Mouse (Mus musculus): ENCODE results near the gene Klc4. TPM values are rescaled to one million over a fixed set of nuclear protein-coding genes. Genes with fewer than 3 reads are reported as not detected.

Klc4 gene
- total and polyA plus RNA-seq, 3 experiments: 5.4 to 9.5 TPM; not detected in 1

- peak overlapping the region; percentile 36 for H3K27ac ChIP-seq (ENCODE audit: control insufficient read depth, low read depth, low read length)
- DNase-seq (ENCODE audit: low read depth, low spot score): no peak
- H3K4me3 ChIP-seq (ENCODE audit: control insufficient read depth in 1 of 2, insufficient read depth in 1 of 2, low read depth in 2 of 2, low read length in 2 of 2): peak overlapping the region; percentile 78 to 99
- TF ChIP-seq GABPA (IDR thresholded peaks at IDR 0.05; ENCODE audit: low read depth, low read length) (no peak), EP300 (IDR thresholded peaks at IDR 0.05; ENCODE audit: low read depth in 1 of 2, low read length in 2 of 2) (no peak), CHD1 (IDR thresholded peaks at IDR 0.05; ENCODE audit: low read depth, low read length) (no peak), ZMIZ1 (IDR thresholded peaks at IDR 0.05; ENCODE audit: low read depth, low read length) (no peak), UBTF (IDR thresholded peaks at IDR 0.05; ENCODE audit: borderline replicate concordance, insufficient read depth, low read depth, low read length) (no peak), TBP (IDR thresholded peaks at IDR 0.05; ENCODE audit: low read depth, low read length) (no peak), MEF2A (IDR thresholded peaks at IDR 0.05; ENCODE audit: extremely low read depth, insufficient replicate concordance, low read depth, low read length, poor library complexity, severe bottlenecking) (no peak)
- H3K9ac ChIP-seq (ENCODE audit: control insufficient read depth, low read depth, low read length, poor library complexity, severe bottlenecking): peak overlapping the region; percentile 83
- H3K27me3 ChIP-seq (ENCODE audit: control insufficient read depth in 1 of 2, insufficient read depth in 2 of 2, low read length in 2 of 2): no peaks in the 10 kb centered on the region
- H3K4me1 ChIP-seq (ENCODE audit: control insufficient read depth in 1 of 2, insufficient read depth in 2 of 2, low read length in 2 of 2): peaks cover 6 to 11% of the 10 kb centered on the region in 2 experiments; a peak in 3 of 4 replicates
- no peaks in the 10 kb centered on the region for H3K9me3 ChIP-seq (replicated peaks; ENCODE audit: insufficient read depth, low read length)
- peaks cover 16% of the 10 kb centered on the region for H3K79me2 ChIP-seq (ENCODE audit: control insufficient read depth, insufficient read depth, low read length, poor library complexity)
- H3K36me3 ChIP-seq (ENCODE audit: control insufficient read depth in 1 of 2, insufficient read depth in 2 of 2, low read length in 2 of 2): peaks cover 0 to 7% of the 10 kb centered on the region in 2 experiments; a peak in 2 of 4 replicates
Measured at GRCm38 (mm10) chr17:46649811-46650210, 4.0 kb upstream of the Klc4 start.

GRCm38 (mm10) chr17:46648436-46648835, 2.6 kb upstream of the Klc4 start:
- Histone ChIP-seq H3K27ac (ENCODE audit: control insufficient read depth, low read depth, low read length) (no peak overlapping the region), H3K9ac (ENCODE audit: control insufficient read depth, low read depth, low read length, poor library complexity, severe bottlenecking) (no peak overlapping the region), H3K27me3 (ENCODE audit: control insufficient read depth in 1 of 2, insufficient read depth in 2 of 2, low read length in 2 of 2) (no peaks in the 10 kb centered on the region), H3K4me3 (ENCODE audit: control insufficient read depth in 1 of 2, insufficient read depth in 1 of 2, low read depth in 2 of 2, low read length in 2 of 2) (no peak overlapping the region), H3K36me3 (ENCODE audit: control insufficient read depth in 1 of 2, insufficient read depth in 2 of 2, low read length in 2 of 2) (peaks cover 0 to 7% of the 10 kb centered on the region in 2 experiments; a peak in 2 of 4 replicates), H3K4me1 (ENCODE audit: control insufficient read depth in 1 of 2, insufficient read depth in 2 of 2, low read length in 2 of 2) (peaks cover 6 to 16% of the 10 kb centered on the region in 2 experiments; a peak in 3 of 4 replicates), H3K79me2 (ENCODE audit: control insufficient read depth, insufficient read depth, low read length, poor library complexity) (peaks cover 16% of the 10 kb centered on the region), H3K9me3 (replicated peaks; ENCODE audit: insufficient read depth, low read length) (no peaks in the 10 kb centered on the region)
- TF ChIP-seq MYB (IDR thresholded peaks at IDR 0.05; ENCODE audit: low read depth, low read length) (no peak), TBP (IDR thresholded peaks at IDR 0.05; ENCODE audit: low read depth, low read length) (no peak), ZC3H11A (IDR thresholded peaks at IDR 0.05; ENCODE audit: low read depth, low read length) (no peak), GABPA (IDR thresholded peaks at IDR 0.05; ENCODE audit: low read depth, low read length) (no peak), CTCF (IDR thresholded peaks at IDR 0.05 in 2 of 3, conservative IDR thresholded peaks at IDR 0.05 in 1 of 3; ENCODE audit: control insufficient read depth in 1 of 3, insufficient read depth in 1 of 3, low read depth in 2 of 3, low read length in 3 of 3, poor library complexity in 1 of 3, severe bottlenecking in 1 of 3) (no peak), TCF12 (IDR thresholded peaks at IDR 0.05; ENCODE audit: low read depth, low read length) (no peak), USF2 (IDR thresholded peaks at IDR 0.05; ENCODE audit: borderline replicate concordance in 1 of 2, insufficient read depth in 1 of 2, low read depth in 1 of 2, low read length in 2 of 2) (no peak), KAT2A (conservative IDR thresholded peaks at IDR 0.05; ENCODE audit: low read depth, low read length) (no peak)
- no peak for DNase-seq (ENCODE audit: low read depth, low spot score)
